Mouse (Mus musculus) CH12.LX (cell line): ENCODE data around the gene Acadl. TPM values are rescaled to one million over a fixed set of nuclear protein-coding genes. Genes with fewer than 3 reads are reported as not detected.

Experiments used
- DNase-seq: peaks from one replicate; pipeline ENCODE4 v3.0.0-alpha.2; 2013; ENCODE audit errors: extremely low read depth
- H3K27ac ChIP-seq: 2 replicates; pipeline ENCODE4 v1.5.1; 2012; ENCODE audit warnings: low read depth, mild to moderate bottlenecking, control low read depth, moderate library complexity; ENCODE audit not compliant: insufficient read depth
- H3K27me3 ChIP-seq: replicated peaks from 2 replicates; pipeline ENCODE3; 2012; ENCODE audit warnings: inconsistent platforms
- H3K36me3 ChIP-seq, 2 experiments: replicated peaks in 1 of 2; 2 replicates each; pipeline versions ENCODE3 to v1.6.1; 2012; ENCODE audit warnings: inconsistent platforms in 1 of 2, low read length in 1 of 2, mild to moderate bottlenecking in 1 of 2, mixed read lengths in 1 of 2, moderate library complexity in 1 of 2; ENCODE audit not compliant: control insufficient read depth in 1 of 2, insufficient read depth in 1 of 2
- H3K4me1 ChIP-seq, 2 experiments: 2 replicates each; pipeline ENCODE4 v1.6.1; 2012; ENCODE audit warnings: inconsistent platforms in 1 of 2, moderate library complexity in 1 of 2; ENCODE audit not compliant: insufficient read depth in 2 of 2, control insufficient read depth in 1 of 2
- H3K4me2 ChIP-seq: 2 replicates; pipeline ENCODE4 v1.6.1; 2012; ENCODE audit warnings: low read depth, mild to moderate bottlenecking, control low read depth; ENCODE audit not compliant: poor library complexity, insufficient read depth, severe bottlenecking
- H3K4me3 ChIP-seq, 3 experiments: fragments of 150-350 bp in 1 of 3; sonication (generic) in 1 of 3; replicated peaks in 1 of 3; 2 replicates each; pipeline versions ENCODE3 to v1.5.1; 2011 to 2012; ENCODE audit warnings: low read depth in 2 of 3, low read length in 2 of 3, mild to moderate bottlenecking in 2 of 3, moderate library complexity in 2 of 3, control low read depth in 1 of 3, improper control_type of control experiment in 1 of 3, inconsistent platforms in 1 of 3, mixed read lengths in 1 of 3; ENCODE audit not compliant: poor library complexity in 1 of 3
- H3K79me2 ChIP-seq: replicated peaks from 2 replicates; pipeline ENCODE4 v1.6.1; 2012; ENCODE audit warnings: mild to moderate bottlenecking, moderate library complexity; ENCODE audit not compliant: control insufficient read depth, poor library complexity, insufficient read depth, severe bottlenecking; ENCODE audit errors: extremely low read depth
- H3K9ac ChIP-seq: 2 replicates; pipeline ENCODE4 v1.6.1; 2012; ENCODE audit warnings: low read depth, mild to moderate bottlenecking, control low read depth, moderate library complexity; ENCODE audit not compliant: insufficient read depth
- H3K9me3 ChIP-seq: replicated peaks from 2 replicates; pipeline ENCODE3; 2012; ENCODE audit warnings: low read length, inconsistent platforms, mixed read lengths
- CHD2 ChIP-seq: IDR thresholded peaks from 2 replicates; pipeline ENCODE4 v1.6.1; 2011; ENCODE audit warnings: low read length, improper control_type of control experiment
- EP300 ChIP-seq: IDR thresholded peaks from 2 replicates; pipeline ENCODE4 v1.6.1; 2011; ENCODE audit warnings: low read length, improper control_type of control experiment
- GABPA ChIP-seq: IDR thresholded peaks from 2 replicates; pipeline ENCODE4 v1.6.1; 2012; ENCODE audit warnings: low read depth, low read length, improper control_type of control experiment, inconsistent platforms; ENCODE audit not compliant: insufficient replicate concordance
- HCFC1 ChIP-seq: IDR thresholded peaks from 2 replicates; pipeline ENCODE4 v1.6.1; 2012; ENCODE audit warnings: low read depth, mild to moderate bottlenecking, inconsistent platforms, low read length, improper control_type of control experiment
- IRF4 ChIP-seq: IDR thresholded peaks from 2 replicates; pipeline ENCODE4 v1.6.1; 2014; ENCODE audit warnings: low read depth, mild to moderate bottlenecking, inconsistent platforms, low read length, improper control_type of control experiment
- JUN ChIP-seq: IDR thresholded peaks from 2 replicates; pipeline ENCODE4 v1.6.1; 2011; ENCODE audit warnings: low read depth, mild to moderate bottlenecking, low read length, improper control_type of control experiment, moderate library complexity; ENCODE audit not compliant: insufficient read depth
- JUND ChIP-seq: conservative IDR thresholded peaks from 2 replicates; pipeline ENCODE4 v1.6.1; 2011; ENCODE audit warnings: low read depth, low read length, improper control_type of control experiment
- MAFK ChIP-seq: IDR thresholded peaks from 2 replicates; pipeline ENCODE4 v1.6.1; 2011; ENCODE audit warnings: low read length, improper control_type of control experiment; ENCODE audit not compliant: insufficient replicate concordance
- MAZ ChIP-seq: IDR thresholded peaks from 2 replicates; pipeline ENCODE4 v1.6.1; 2012; ENCODE audit warnings: low read depth, mild to moderate bottlenecking, inconsistent platforms, low read length, improper control_type of control experiment, moderate library complexity
- MEF2A ChIP-seq: IDR thresholded peaks from 2 replicates; pipeline ENCODE4 v1.6.1; 2014; ENCODE audit warnings: low read depth, mild to moderate bottlenecking, inconsistent platforms, low read length, improper control_type of control experiment, borderline replicate concordance
- MXI1 ChIP-seq: IDR thresholded peaks from 2 replicates; pipeline ENCODE4 v1.6.1; 2011; ENCODE audit warnings: mild to moderate bottlenecking, low read depth, low read length, improper control_type of control experiment
- MYC ChIP-seq: IDR thresholded peaks from 2 replicates; pipeline ENCODE4 v1.6.1; 2011; ENCODE audit warnings: low read depth, mild to moderate bottlenecking, improper control_type of control experiment, low read length
- NELFE ChIP-seq: IDR thresholded peaks from 2 replicates; pipeline ENCODE4 v1.6.1; 2011; ENCODE audit warnings: low read depth, low read length, improper control_type of control experiment
- NRF1 ChIP-seq: IDR thresholded peaks from 2 replicates; pipeline ENCODE4 v1.6.1; 2014; ENCODE audit warnings: low read depth, mild to moderate bottlenecking, inconsistent platforms, low read length, improper control_type of control experiment, moderate library complexity
- PAX5 ChIP-seq: IDR thresholded peaks from 2 replicates; pipeline ENCODE4 v1.6.1; 2012; ENCODE audit warnings: low read length, inconsistent platforms, mixed read lengths
- RAD21 ChIP-seq: IDR thresholded peaks from 2 replicates; pipeline ENCODE4 v1.6.1; 2011; ENCODE audit warnings: low read depth, mild to moderate bottlenecking, low read length, improper control_type of control experiment, moderate library complexity
- RCOR1 ChIP-seq: conservative IDR thresholded peaks from 2 replicates; pipeline ENCODE4 v1.6.1; 2012; ENCODE audit warnings: low read depth, mild to moderate bottlenecking, inconsistent platforms, low read length, improper control_type of control experiment
- SIN3A ChIP-seq: IDR thresholded peaks from 2 replicates; pipeline ENCODE4 v1.6.1; 2012; ENCODE audit warnings: low read length, improper control_type of control experiment, inconsistent platforms
- SMC3 ChIP-seq: IDR thresholded peaks from 2 replicates; pipeline ENCODE4 v1.6.1; 2011; ENCODE audit warnings: low read depth, low read length, improper control_type of control experiment
- TCF12 ChIP-seq: IDR thresholded peaks from 2 replicates; pipeline ENCODE4 v1.6.1; 2014; ENCODE audit warnings: low read depth, mild to moderate bottlenecking, inconsistent platforms, low read length, improper control_type of control experiment
- UBTF ChIP-seq: IDR thresholded peaks from 2 replicates; pipeline ENCODE4 v1.6.1; 2012; ENCODE audit warnings: low read depth, mild to moderate bottlenecking, inconsistent platforms, low read length, improper control_type of control experiment, moderate library complexity
- USF2 ChIP-seq: conservative IDR thresholded peaks from 2 replicates; pipeline ENCODE4 v1.6.1; 2011; ENCODE audit warnings: low read depth, low read length, improper control_type of control experiment
- ZC3H11A ChIP-seq: IDR thresholded peaks from 2 replicates; pipeline ENCODE4 v1.6.1; 2012; ENCODE audit warnings: low read depth, mild to moderate bottlenecking, inconsistent platforms, low read length, improper control_type of control experiment
- ZMIZ1 ChIP-seq: IDR thresholded peaks from 2 replicates; pipeline ENCODE4 v1.6.1; 2012; ENCODE audit warnings: low read depth, mild to moderate bottlenecking, inconsistent platforms, low read length, improper control_type of control experiment
- ZNF384 ChIP-seq: IDR thresholded peaks from 2 replicates; pipeline ENCODE4 v1.6.1; 2012; ENCODE audit warnings: low read depth, low read length, improper control_type of control experiment, inconsistent platforms
- dilution Hi-C: fragments of 300-500 bp; cut with MboI; formaldehyde crosslinking; loops from 2 replicates; pipeline ENCODE4 v1.14.3; 2020; ENCODE audit warnings: low sequenced_read_pairs; ENCODE audit not compliant: extremely low pct_unique_long_range_greater_than_20kb, extremely low pct_ligation_motif_present
- in situ Hi-C: fragments of 300-500 bp; cut with MboI; formaldehyde crosslinking; loops from 3 replicates; pipeline ENCODE4 v1.14.3; 2019; ENCODE audit warnings: low sequenced_read_pairs, low pct_ligation_motif_present, low pct_unique_long_range_greater_than_20kb, mixed read lengths
- polyA plus RNA-seq: library from polyadenylated mRNA; unstranded; fragments of >175 nt; gene quantifications from 2 replicates; pipeline ENCODE4 v1.2.1, GENCODE M21; 2012; ENCODE audit warnings: low read depth; ENCODE audit not compliant: insufficient read length
- total RNA-seq, 2 experiments: library from RNA; depleted of rRNA; stranded (reverse); fragments of 300-350 nt in 1 of 2; fragments of >200 nt in 1 of 2; gene quantifications; 2 replicates each; pipeline ENCODE4 v1.2.3; 2012 to 2014

Gene Acadl
- total and polyA plus RNA-seq, 3 experiments: 24.7 to 58.9 (median 26.2) TPM

GRCm38 (mm10) chr1:66829400-66830080 is 33.5 kb downstream of the Acadl start:
- TF ChIP-seq ZNF384 (no peak), GABPA (no peak), MYC (no peak), MAZ (no peak), RAD21 (no peak), SIN3A (no peak), NELFE (no peak), MEF2A (no peak), SMC3 (no peak), USF2 (no peak), PAX5 (no peak), TCF12 (no peak), RCOR1 (no peak), MAFK (no peak), EP300 (no peak), NRF1 (no peak), HCFC1 (no peak), JUND (no peak), ZMIZ1 (no peak), UBTF (no peak)
- in situ Hi-C loops: no loop called here

GRCm38 (mm10) chr1:66821966-66822365 is 41.1 kb downstream of the Acadl start:
- dilution Hi-C loops (no loop called here), in situ Hi-C loops (no loop called here)
- Histone ChIP-seq H3K4me2 (no peak overlapping the region), H3K9ac (no peak overlapping the region), H3K27me3 (no peaks in the 10 kb centered on the region), H3K79me2 (0 out of 2 replicates have a peak, but pooled peaks cover 1% of the 10 kb centered on the region)
- TF ChIP-seq CHD2 (no peak), SMC3 (no peak), GABPA (no peak), ZC3H11A (no peak), MEF2A (no peak), ZNF384 (no peak), MXI1 (no peak), IRF4 (no peak), MAZ (no peak), JUN (no peak)
- TF ChIP-seq, all 38 proteins: peak for 0
- Histone ChIP-seq H3K4me3 (no peak overlapping the region), H3K36me3 (peaks cover 0 to 20% of the 10 kb centered on the region in 2 experiments), H3K4me1 (peaks cover 0 to 9% of the 10 kb centered on the region in 2 experiments; a peak in 2 of 4 replicates), H3K27ac (no peak overlapping the region), H3K9me3 (no peaks in the 10 kb centered on the region)
- no peak for DNase-seq

More at GRCm38 (mm10) chr1:66829400-66830080, 33.5 kb downstream of the Acadl start:
- no peak for DNase-seq
- Histone ChIP-seq H3K79me2 (0 out of 2 replicates have a peak, but pooled peaks cover 2% of the 10 kb centered on the region), H3K36me3 (peaks cover 9 to 42% of the 10 kb centered on the region in 2 experiments), H3K4me2 (no peak overlapping the region), H3K9me3 (no peaks in the 10 kb centered on the region), H3K9ac (no peak overlapping the region), H3K27ac (no peak overlapping the region), H3K4me3 (no peak overlapping the region), H3K4me1 (no peaks in the 10 kb centered on the region), H3K27me3 (no peaks in the 10 kb centered on the region)
- dilution Hi-C loops: no loop called here
